Mouse (Mus musculus): ENCODE results near the gene Cry1.

Gene Cry1

GRCm38 (mm10) chr10:85184964-85185608 lies at the start of gene Cry1:
Gene Cry1, minus strand, starts transcription at chr10:85185064.
- peak; percentile 93 for DNase-seq (ENCODE audit: low read depth, low spot score)

GRCm38 (mm10) chr10:85221771-85222050 lies 36.8 kb upstream of the Cry1 start:
- no peak for DNase-seq (ENCODE audit: low read depth, low spot score)

GRCm38 (mm10) chr10:85220918-85221770 lies 36.3 kb upstream of the Cry1 start:
- peak; percentile 66 for DNase-seq (ENCODE audit: low read depth, low spot score)

GRCm38 (mm10) chr10:85214847-85215246 lies 30.0 kb upstream of the Cry1 start:
- DNase-seq (ENCODE audit: low read depth, low spot score): no peak

- DNase-seq (ENCODE audit: low read depth, low spot score): no peak
These were observed 26.8 kb upstream of the Cry1 start for GRCm38 (mm10) chr10:85211673-85212072.

- DNase-seq (ENCODE audit: low read depth, low spot score): no peak
These were observed 25.3 kb upstream of the Cry1 start for GRCm38 (mm10) chr10:85210125-85210524.

- no peak for DNase-seq (ENCODE audit: low read depth, low spot score)
These were observed 24.3 kb upstream of the Cry1 start for GRCm38 (mm10) chr10:85209119-85209605.

GRCm38 (mm10) chr10:85205316-85205715 lies 20.5 kb upstream of the Cry1 start:
- DNase-seq (ENCODE audit: low read depth, low spot score): no peak

GRCm38 (mm10) chr10:85204255-85204855 lies 19.5 kb upstream of the Cry1 start:
- no peak for DNase-seq (ENCODE audit: low read depth, low spot score)

GRCm38 (mm10) chr10:85194528-85194927 lies 9.7 kb upstream of the Cry1 start:
- DNase-seq (ENCODE audit: low read depth, low spot score): no peak

GRCm38 (mm10) chr10:85193321-85193720 lies 8.5 kb upstream of the Cry1 start:
- no peak for DNase-seq (ENCODE audit: low read depth, low spot score)

- DNase-seq (ENCODE audit: low read depth, low spot score): no peak
These were observed 5.8 kb upstream of the Cry1 start for GRCm38 (mm10) chr10:85190652-85191051.

- DNase-seq (ENCODE audit: low read depth, low spot score): no peak
These were observed 5.1 kb upstream of the Cry1 start for GRCm38 (mm10) chr10:85189966-85190365.

- no peak for DNase-seq (ENCODE audit: low read depth, low spot score)
These were observed 1.6 kb upstream of the Cry1 start for GRCm38 (mm10) chr10:85186499-85186794.

- no peak for DNase-seq (ENCODE audit: low read depth, low spot score)
These were observed 1.0 kb upstream of the Cry1 start for GRCm38 (mm10) chr10:85185639-85186498.

- no peak for DNase-seq (ENCODE audit: low read depth, low spot score)
These were observed 482 bp downstream of the Cry1 start for GRCm38 (mm10) chr10:85184201-85184963.

- peak; percentile 52 for DNase-seq (ENCODE audit: low read depth, low spot score)
These were observed 1.2 kb downstream of the Cry1 start for GRCm38 (mm10) chr10:85183619-85184018.

GRCm38 (mm10) chr10:85182766-85183165 lies 2.1 kb downstream of the Cry1 start:
- DNase-seq (ENCODE audit: low read depth, low spot score): no peak

GRCm38 (mm10) chr10:85176640-85177039 lies 8.2 kb downstream of the Cry1 start:
- DNase-seq (ENCODE audit: low read depth, low spot score): no peak

- DNase-seq (ENCODE audit: low read depth, low spot score): no peak
These were observed 19.6 kb downstream of the Cry1 start for GRCm38 (mm10) chr10:85165306-85165705.

GRCm38 (mm10) chr10:85164791-85165190 lies 20.1 kb downstream of the Cry1 start:
- no peak for DNase-seq (ENCODE audit: low read depth, low spot score)

All from skeletal muscle tissue, adult 2 months (tissue).